Mouse (Mus musculus) testis, adult 2 months (tissue): ENCODE data around the gene Hoxa13.

ENCODE experiments used
- CTCF ChIP-seq: fragments of 200-500 bp; IDR thresholded peaks from 2 replicates; pipeline ENCODE4 v1.5.1; 2012; ENCODE audit warnings: low read depth, mild to moderate bottlenecking, inconsistent platforms, low read length, moderate library complexity; ENCODE audit not compliant: control insufficient read depth, insufficient read depth, insufficient replicate concordance
- POLR2A ChIP-seq: fragments of 200-500 bp; IDR thresholded peaks from 2 replicates; pipeline ENCODE4 v1.6.1; 2012; ENCODE audit warnings: low read depth, mild to moderate bottlenecking, inconsistent platforms, low read length, moderate library complexity; ENCODE audit not compliant: control insufficient read depth

DNA sequence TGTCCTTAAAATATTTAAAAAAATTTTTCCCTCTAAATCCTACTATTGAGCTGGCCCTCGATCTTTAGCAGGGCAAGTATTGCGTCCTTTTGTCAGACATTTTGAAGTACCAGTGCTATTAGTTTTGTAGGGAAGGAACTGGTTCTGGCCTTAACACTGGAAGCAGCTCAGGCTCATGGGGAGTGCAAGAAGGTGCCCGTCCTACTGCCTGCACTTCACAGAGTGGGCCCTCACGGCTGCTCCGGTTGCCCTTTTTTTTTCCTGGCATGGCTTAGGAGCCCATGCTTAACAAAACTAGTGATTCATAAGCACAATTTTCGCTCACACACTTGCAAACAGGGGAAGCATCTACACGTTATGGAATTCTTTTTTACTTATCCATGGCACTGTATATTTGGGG, 21.7 kb downstream of the Hoxa13 start:
- TF ChIP-seq CTCF (no peak), POLR2A (no peak)
